ENCODE assay signal across 22 mouse cellular contexts in the genomic region with DNA sequence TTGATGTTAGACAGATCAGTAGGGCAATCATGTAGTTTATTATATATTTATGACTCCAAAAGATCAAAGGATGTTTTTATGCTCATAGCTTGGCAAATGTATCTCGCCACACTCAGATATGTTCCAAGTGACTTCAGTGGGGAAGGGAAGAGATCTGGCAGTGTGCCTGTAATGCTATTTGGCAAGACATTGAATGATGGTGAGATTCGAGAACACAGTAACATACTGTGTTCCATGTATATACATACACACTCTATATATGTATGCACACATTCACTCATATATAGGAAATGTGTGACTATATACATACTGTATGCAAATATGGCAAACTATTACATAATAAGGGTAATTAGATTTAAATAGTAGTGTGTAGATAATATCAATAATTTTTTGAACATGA.
DNase-seq lines count a peak whose midpoint lies in the region; ATAC-seq and TF ChIP-seq lines count a peak whose summit lies in the region.
"Had no signal": no experiment of that assay in that cellular context is flagged by ENCODE, and none has a peak within 500 bp of the region (broad histone marks: within the 10 kb centered on the region; RNA-seq: fewer than 3 reads in every experiment).

No protein-coding gene starts in this region.

- ATAC-seq in forebrain, embryonic 13.5 days = peak; percentile 65; the same call in 1 of the 2 replicates
- ATAC-seq in forebrain, embryonic 12.5 days (ENCODE audit: low FRiP score) = no peak
- no peak for ATAC-seq in lung, embryonic 14.5 days (ENCODE audit: insufficient read depth)
- ATAC-seq in forebrain, postnatal 0 days = peak; percentile 40; the same call in 1 of the 2 replicates
- ATAC-seq: CD4-positive, CD25-positive, alpha-beta regulatory T cell, adult 4 months; hindbrain, embryonic 16.5 days; intestine, embryonic 15.5 days had no signal

- H3K9me3 ChIP-seq in forebrain, embryonic 13.5 days (replicated peaks) = no peaks in the 10 kb centered on the region
- H3K9me3 ChIP-seq in forebrain, embryonic 12.5 days = no peaks in the 10 kb centered on the region
- no peaks in the 10 kb centered on the region for H3K9me3 ChIP-seq in lung, embryonic 14.5 days (ENCODE audit: low read depth, low read length)
- H3K9me3 ChIP-seq in forebrain, postnatal 0 days (ENCODE audit: low read length) = no peaks in the 10 kb centered on the region
- H3K9me3 ChIP-seq: heart, embryonic 12.5 days; heart, embryonic 15.5 days; hindbrain, embryonic 10.5 days; hindbrain, embryonic 13.5 days; intestine, embryonic 15.5 days had no signal

- no peak overlapping the region for H3K27ac ChIP-seq in forebrain, embryonic 13.5 days
- no peak overlapping the region for H3K27ac ChIP-seq in forebrain, embryonic 12.5 days
- H3K27ac ChIP-seq in lung, embryonic 14.5 days (ENCODE audit: low read depth) = no peak overlapping the region
- H3K27ac ChIP-seq in forebrain, postnatal 0 days (ENCODE audit: low read depth, low read length) = no peak overlapping the region
- H3K27ac ChIP-seq: heart, embryonic 15.5 days; hindbrain, embryonic 10.5 days; hindbrain, embryonic 13.5 days; intestine, embryonic 15.5 days had no signal

- no peaks in the 10 kb centered on the region for H3K27me3 ChIP-seq in forebrain, embryonic 13.5 days
- no peaks in the 10 kb centered on the region for H3K27me3 ChIP-seq in forebrain, embryonic 12.5 days
- H3K27me3 ChIP-seq in lung, embryonic 14.5 days (ENCODE audit: insufficient read depth, low read length) = no peaks in the 10 kb centered on the region
- H3K27me3 ChIP-seq in forebrain, postnatal 0 days (ENCODE audit: insufficient read depth, low read length) = no peaks in the 10 kb centered on the region
- H3K27me3 ChIP-seq: heart, embryonic 12.5 days; heart, embryonic 15.5 days; hindbrain, embryonic 13.5 days; intestine, embryonic 15.5 days had no signal

- WGBS in forebrain, embryonic 13.5 days = 77% methylated on average over 2 of the region's 2 CpGs
- WGBS in forebrain, embryonic 12.5 days = 88% methylated on average over 2 of the region's 2 CpGs
- 41% methylated on average over 2 of the region's 2 CpGs for WGBS in lung, embryonic 14.5 days
- WGBS in forebrain, postnatal 0 days = 56% methylated on average over 2 of the region's 2 CpGs

- no peaks in the 10 kb centered on the region for H3K4me1 ChIP-seq in forebrain, embryonic 13.5 days
- H3K4me1 ChIP-seq in forebrain, embryonic 12.5 days = no peaks in the 10 kb centered on the region
- H3K4me1 ChIP-seq in lung, embryonic 14.5 days (ENCODE audit: insufficient read depth) = no peaks in the 10 kb centered on the region
- no peaks in the 10 kb centered on the region for H3K4me1 ChIP-seq in forebrain, postnatal 0 days (ENCODE audit: insufficient read depth)
- H3K4me1 ChIP-seq: heart, embryonic 12.5 days; heart, embryonic 15.5 days; hindbrain, embryonic 10.5 days; hindbrain, embryonic 13.5 days; intestine, embryonic 15.5 days had no signal

- no peak overlapping the region for H3K9ac ChIP-seq in forebrain, embryonic 13.5 days
- no peak overlapping the region for H3K9ac ChIP-seq in forebrain, embryonic 12.5 days
- no peak overlapping the region for H3K9ac ChIP-seq in lung, embryonic 14.5 days
- no peak overlapping the region for H3K9ac ChIP-seq in forebrain, postnatal 0 days
- H3K9ac ChIP-seq: heart, embryonic 12.5 days; heart, embryonic 15.5 days; hindbrain, embryonic 13.5 days; intestine, embryonic 15.5 days had no signal

- no peaks in the 10 kb centered on the region for H3K36me3 ChIP-seq in forebrain, embryonic 13.5 days (ENCODE audit: poor library complexity, severe bottlenecking)
- no peaks in the 10 kb centered on the region for H3K36me3 ChIP-seq in forebrain, embryonic 12.5 days (replicated peaks)
- H3K36me3 ChIP-seq in lung, embryonic 14.5 days (ENCODE audit: insufficient read depth) = no peaks in the 10 kb centered on the region
- H3K36me3 ChIP-seq in forebrain, postnatal 0 days (ENCODE audit: insufficient read depth) = no peaks in the 10 kb centered on the region
- H3K36me3 ChIP-seq: heart, embryonic 12.5 days; heart, embryonic 15.5 days; hindbrain, embryonic 10.5 days; hindbrain, embryonic 13.5 days; intestine, embryonic 15.5 days had no signal

- H3K4me2 ChIP-seq in forebrain, embryonic 13.5 days = no peak overlapping the region
- no peak overlapping the region for H3K4me2 ChIP-seq in forebrain, embryonic 12.5 days
- no peak overlapping the region for H3K4me2 ChIP-seq in lung, embryonic 14.5 days
- H3K4me2 ChIP-seq in forebrain, postnatal 0 days (ENCODE audit: low read depth) = no peak overlapping the region
- H3K4me2 ChIP-seq: heart, embryonic 12.5 days; heart, embryonic 15.5 days; hindbrain, embryonic 13.5 days; intestine, embryonic 15.5 days had no signal

- TF ChIP-seq CTCF in lung, embryonic 14.5 days (IDR thresholded peaks at IDR 0.05; ENCODE audit: low read depth) = no peak
- no peak for TF ChIP-seq CTCF in forebrain, postnatal 0 days (IDR thresholded peaks at IDR 0.05; ENCODE audit: low read depth)

- DNase-seq in lung, embryonic 14.5 days = peak; percentile 59
- no peak for DNase-seq in lung, postnatal 10 days
- peak; percentile 39 for DNase-seq in forebrain, postnatal 0 days
- DNase-seq in right cerebral cortex, adult 2 months (ENCODE audit: low spot score in 2 of 2) = no peak
- DNase-seq: adrenal gland, adult 2 months; adrenal gland, postnatal 14 days; cerebellum, adult 18-20 months; cerebellum, adult 9-10 months; gastrocnemius, postnatal 25 days; heart, adult 18-20 months; heart, postnatal 10 days; heart, postnatal 36 days; kidney, adult 11 months had no signal

- no peak overlapping the region for H3K4me3 ChIP-seq in forebrain, embryonic 13.5 days
- no peak overlapping the region for H3K4me3 ChIP-seq in forebrain, embryonic 12.5 days (replicated peaks)
- no peak overlapping the region for H3K4me3 ChIP-seq in lung, embryonic 14.5 days (ENCODE audit: low read depth, low read length)
- no peak overlapping the region for H3K4me3 ChIP-seq in forebrain, postnatal 0 days (ENCODE audit: low read depth, low read length)
- H3K4me3 ChIP-seq: heart, embryonic 12.5 days; heart, embryonic 15.5 days; hindbrain, embryonic 10.5 days; hindbrain, embryonic 13.5 days; intestine, embryonic 15.5 days had no signal

Comparison
In these comparisons a context has a peak if more than half of its experiments do, and no peak if none do; other contexts are left out.
1. ATAC-seq: peak in forebrain, embryonic 13.5 days (single experiment) and forebrain, postnatal 0 days (single experiment); none in forebrain, embryonic 12.5 days (single experiment) and lung, embryonic 14.5 days (single experiment).
2. DNase-seq: peak in lung, embryonic 14.5 days (single experiment) and forebrain, postnatal 0 days (single experiment); none in lung, postnatal 10 days (single experiment) and right cerebral cortex, adult 2 months (0 of 2).